Mouse (Mus musculus): Measurements from ENCODE around the gene Fbxw2.

GRCm38 (mm10) chr2:34843211-34843939 lies 17.3 kb upstream of the Fbxw2 start:
- no peak for TF ChIP-seq CTCF (conservative IDR thresholded peaks at IDR 0.05; ENCODE audit: low read length)
- TF ChIP-seq POU5F1 (IDR thresholded peaks at IDR 0.05; ENCODE audit: borderline replicate concordance, low read length): no peak
- no peak for TF ChIP-seq NANOG (IDR thresholded peaks at IDR 0.05; ENCODE audit: borderline replicate concordance, low read length)
